Mouse (Mus musculus): ENCODE measurements at regions not wholly inside any gene's neighbourhood (a gene's known extent, or its start where the extent isn't known, plus 50 kb on each side); places are given as distances from the start of the nearest gene placed in this dataset.
A peak's percentile ranks its signal among the peaks of the same experiment; 100 is the strongest.

DNA sequence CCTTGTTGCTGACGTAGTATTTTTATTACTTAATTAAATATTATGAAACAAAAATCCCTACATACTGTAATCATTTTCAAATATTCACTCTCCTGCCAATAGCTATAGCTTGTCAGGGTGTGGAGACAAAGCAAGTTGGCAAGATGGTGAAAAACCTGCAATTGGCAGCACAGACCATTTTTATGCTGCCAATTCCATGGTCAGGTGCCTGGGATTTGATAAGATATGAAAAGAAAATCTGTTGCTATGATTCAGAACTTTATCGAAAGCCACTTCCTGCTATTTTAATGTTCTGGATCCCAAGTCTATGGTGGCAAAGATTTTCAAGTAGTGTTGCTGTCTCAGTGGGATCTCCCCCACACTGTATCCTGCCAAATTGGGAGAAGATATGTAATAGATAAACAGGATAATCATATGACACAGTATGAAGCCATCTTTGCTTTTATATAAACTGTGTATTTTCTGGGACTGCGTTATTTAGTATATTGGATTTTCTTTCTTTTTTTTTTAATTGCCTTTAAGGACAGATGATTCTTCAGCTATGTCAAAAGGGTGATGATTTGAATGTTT lies 165.3 kb upstream of the Lrrc3b start:
- no peak for DNase-seq

DNA sequence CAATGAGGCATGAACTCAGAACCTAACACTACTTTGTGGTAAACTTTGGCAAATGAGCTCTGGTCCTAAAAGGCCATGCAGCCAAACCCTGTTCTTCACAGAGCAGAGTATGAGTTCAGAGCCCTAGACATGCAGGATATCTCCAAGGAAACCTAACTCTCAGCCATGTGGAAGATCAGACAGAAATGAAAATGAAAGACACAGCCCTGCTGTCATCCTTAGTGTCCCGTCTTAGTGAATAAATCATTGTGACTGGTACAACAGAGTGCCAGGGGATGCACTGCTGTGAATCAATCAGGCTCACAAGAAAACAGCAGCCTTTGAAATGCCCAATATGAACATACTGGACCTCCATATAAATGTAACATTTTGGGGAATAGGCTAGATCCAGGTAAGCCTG lies 171.4 kb upstream of the Lrrc3b start:
- DNase-seq: no peak

- DNase-seq: peak; percentile 51
Observed at GRCm38 (mm10) chr14:15634581-15634980, 195.8 kb upstream of the Lrrc3b start.

DNA sequence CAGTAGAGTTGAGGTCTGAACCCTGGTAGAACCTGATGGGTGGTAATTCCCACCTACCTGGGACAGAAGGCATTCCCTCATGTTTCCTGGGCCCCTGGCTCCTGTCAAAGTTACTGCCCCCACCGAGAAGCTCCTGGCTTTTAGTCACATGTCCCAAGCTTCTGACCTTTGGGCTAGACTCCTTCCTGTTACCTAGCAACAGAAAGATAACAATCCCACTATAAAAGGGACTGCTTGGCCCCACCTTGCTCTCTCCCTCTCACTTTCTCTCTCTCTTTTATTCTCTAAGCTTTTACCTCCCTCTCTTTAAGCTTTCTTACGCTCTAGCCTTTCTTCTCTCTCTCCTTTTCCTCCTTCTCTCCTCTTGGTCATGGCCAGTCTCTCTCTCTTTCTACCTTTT lies 198.9 kb upstream of the Lrrc3b start:
- no peak for DNase-seq

DNA sequence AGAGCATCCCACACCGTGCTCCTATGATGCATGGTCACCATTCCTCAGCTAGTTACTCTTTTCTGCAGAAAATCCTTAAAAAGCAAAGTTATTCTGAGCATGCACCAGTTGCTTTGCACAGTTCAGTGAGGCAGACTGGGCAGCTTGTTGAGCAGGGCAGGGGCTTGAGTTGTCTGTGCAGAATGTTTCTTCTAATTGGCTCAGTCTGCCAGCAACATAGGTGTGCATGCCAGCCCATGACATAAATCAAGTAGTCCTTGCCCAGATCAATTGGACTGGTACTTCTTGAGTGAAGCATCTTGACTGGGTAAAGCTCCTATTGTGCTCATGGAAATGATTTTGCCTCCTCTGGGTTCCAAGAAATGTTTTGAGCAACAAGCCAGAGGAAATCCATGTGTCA lies 200.1 kb upstream of the Lrrc3b start:
- DNase-seq: no peak

DNA sequence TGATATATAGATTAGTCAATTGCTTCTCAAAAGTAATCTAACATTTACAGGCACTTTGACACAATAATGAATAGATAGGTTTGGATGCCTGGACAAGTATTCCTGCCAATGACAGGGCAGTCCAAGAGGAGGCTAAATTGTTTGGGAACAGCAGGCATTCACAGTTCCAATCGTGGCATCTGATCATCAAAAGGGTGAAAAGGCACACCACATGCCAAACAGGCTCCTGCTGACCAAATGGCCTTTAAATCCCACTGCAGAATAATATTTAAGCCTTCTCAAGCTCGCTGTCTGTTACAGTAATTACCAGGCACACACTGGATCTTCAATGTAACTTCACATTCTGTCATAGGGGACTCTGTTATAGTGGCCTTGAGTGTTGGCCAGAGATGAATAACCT lies 222.1 kb upstream of the Lrrc3b start:
- peak; percentile 38 for DNase-seq

- DNase-seq: no peak
Observed at GRCm38 (mm10) chr14:15672292-15672691, 233.5 kb upstream of the Lrrc3b start.

DNA sequence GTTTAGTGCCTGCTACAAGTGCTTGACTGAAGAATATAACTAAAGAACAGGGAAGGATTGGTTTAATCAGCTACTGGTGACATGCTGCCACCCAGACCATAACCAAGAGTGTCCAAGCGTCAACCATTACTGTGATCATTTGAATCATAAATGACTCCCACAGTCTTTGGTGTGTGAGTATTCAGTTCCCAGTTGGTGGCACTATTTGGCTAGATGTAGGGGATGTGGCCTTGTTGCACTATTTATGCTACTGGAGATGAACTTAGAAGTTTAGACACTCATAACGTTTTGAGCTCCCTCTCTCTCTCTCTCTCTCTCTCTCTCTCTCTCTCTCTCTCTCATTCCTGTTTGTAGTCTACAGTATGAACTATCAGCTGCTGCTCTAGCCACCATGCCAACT lies 238.4 kb upstream of the Lrrc3b start:
- no peak for DNase-seq

- DNase-seq: no peak
Observed at GRCm38 (mm10) chr14:15679456-15679855, 240.7 kb upstream of the Lrrc3b start.

GRCm38 (mm10) chr14:15698001-15698400 lies 259.2 kb upstream of the Lrrc3b start:
- no peak for DNase-seq

- DNase-seq: no peak
Observed at GRCm38 (mm10) chr14:15698607-15699006, 259.8 kb upstream of the Lrrc3b start.

DNA sequence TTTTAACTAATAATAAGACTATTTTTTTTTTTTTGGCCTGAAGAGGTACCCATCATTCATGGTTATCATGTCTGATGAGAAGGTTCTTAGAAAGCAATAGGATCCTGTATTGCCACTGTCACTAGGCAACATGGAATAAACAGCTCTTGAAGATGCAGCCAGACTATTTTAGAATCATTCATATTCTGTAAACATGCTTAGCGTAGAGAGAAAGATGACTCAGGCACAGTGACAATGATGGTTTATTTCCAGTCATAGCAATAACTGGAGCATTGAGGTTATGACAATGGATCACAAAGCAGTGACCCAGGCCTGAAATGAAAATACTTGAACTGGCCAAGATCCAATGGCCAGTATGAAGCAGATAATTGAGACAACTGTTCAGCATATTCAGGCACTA lies 283.3 kb upstream of the Lrrc3b start:
- no peak for DNase-seq

- DNase-seq: no peak
Observed at GRCm38 (mm10) chr14:15746629-15747238, 307.9 kb upstream of the Lrrc3b start.

DNA sequence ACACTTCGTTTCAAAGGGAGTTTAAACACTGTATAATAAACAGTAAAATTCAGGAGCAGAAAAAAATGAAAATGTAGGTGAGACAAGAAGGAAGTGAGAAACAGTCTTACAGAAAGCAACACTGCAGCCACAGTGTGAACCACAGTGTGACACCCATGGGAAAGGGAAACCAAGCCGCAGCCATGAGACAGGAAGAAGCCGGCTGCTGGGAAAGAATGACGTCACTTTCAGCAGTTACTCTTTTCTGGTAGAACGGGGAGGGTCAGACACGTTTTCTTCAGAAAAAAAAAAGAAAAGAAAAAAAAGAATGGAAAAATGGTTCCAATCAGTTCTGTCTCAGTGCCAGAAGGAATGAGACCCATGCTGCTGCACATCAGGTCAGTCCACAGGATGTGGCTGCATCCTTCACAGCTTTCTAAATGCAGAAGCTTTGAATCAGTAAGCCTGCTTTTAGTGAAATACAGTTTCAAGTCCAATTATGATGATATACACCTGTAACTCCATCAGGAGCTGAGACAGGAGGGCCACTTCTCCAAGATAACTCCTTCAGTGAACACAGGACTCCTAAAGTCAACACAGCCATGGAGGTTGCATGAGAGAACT lies 331.2 kb upstream of the Lrrc3b start:
- no peak for DNase-seq

DNA sequence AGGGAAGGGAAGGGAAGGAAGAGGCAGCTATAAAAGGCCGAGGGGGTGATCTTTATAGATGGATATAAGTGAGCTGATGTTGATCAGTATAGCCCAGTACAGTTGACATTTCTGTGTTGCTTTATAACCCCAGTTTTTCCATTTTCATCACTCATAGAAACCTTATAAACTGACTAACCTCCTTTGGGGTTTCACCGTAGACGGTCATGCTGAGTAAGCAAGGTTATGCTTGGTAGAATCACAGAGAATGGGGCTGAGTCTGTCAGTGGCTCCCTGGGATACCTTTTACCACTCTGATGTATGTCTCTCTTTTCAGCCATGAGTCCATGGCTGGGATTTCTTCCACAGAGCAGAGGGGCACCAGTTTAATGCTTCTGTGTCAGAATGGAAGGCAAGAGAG lies 345.9 kb upstream of the Lrrc3b start:
- no peak for DNase-seq

GRCm38 (mm10) chr14:15785230-15785629 lies 346.4 kb upstream of the Lrrc3b start:
- DNase-seq: peak; percentile 88

DNA sequence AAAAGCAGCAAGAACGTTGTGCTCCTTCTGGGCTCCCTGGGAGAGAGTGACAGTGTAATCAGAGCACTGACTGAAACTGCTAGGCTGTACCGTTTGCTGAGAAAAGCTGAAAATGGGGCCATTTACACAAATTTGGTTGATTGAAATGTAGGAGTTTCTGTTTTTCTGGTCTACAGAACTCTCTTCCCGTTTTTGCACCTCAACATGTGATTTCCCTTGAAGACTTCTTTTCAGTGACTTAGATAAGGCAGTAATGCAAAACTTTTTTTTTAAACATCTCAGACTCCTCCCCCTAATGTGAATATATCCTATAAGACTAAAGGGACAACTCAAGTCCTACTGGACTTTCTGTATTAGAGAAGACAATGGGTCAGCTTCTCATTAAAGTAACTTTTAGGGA lies 356.9 kb upstream of the Lrrc3b start:
- DNase-seq: no peak

- no peak for DNase-seq
Observed at GRCm38 (mm10) chr14:15797019-15797418, 358.2 kb upstream of the Lrrc3b start.

DNA sequence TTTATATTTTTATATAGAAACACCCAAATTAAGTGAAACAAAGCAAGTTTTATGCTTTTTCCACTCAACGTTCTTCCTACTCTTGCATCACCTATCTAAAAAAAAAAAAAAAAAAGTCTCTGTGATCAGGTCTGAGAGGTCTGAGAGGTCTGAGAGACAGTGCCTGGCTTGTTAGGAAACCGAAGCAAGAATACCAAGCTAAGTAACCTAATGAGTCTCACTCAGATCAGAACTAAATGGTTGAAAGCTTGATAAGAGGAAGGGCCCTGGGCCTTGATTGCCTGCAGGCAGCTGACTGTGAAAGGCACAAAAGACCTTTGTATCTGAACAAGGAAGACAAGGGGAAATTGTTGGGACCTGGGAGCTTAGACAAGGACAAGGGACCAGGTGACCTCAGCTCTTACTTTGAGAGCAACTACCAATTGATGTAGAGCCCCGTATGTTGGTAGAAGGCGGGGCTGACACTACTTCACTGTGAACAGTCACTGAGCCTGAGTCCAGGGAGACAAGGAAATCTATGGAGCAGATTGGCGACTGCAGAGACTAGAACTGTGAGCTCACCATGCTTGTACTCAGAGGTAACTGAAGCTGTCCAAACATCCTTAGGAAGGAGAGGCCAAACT lies 362.8 kb upstream of the Lrrc3b start:
- DNase-seq: no peak

GRCm38 (mm10) chr14:15809083-15809482 lies 370.3 kb upstream of the Lrrc3b start:
- DNase-seq: no peak

GRCm38 (mm10) chr14:15841390-15842023 lies 402.7 kb upstream of the Lrrc3b start:
- no peak for DNase-seq

DNA sequence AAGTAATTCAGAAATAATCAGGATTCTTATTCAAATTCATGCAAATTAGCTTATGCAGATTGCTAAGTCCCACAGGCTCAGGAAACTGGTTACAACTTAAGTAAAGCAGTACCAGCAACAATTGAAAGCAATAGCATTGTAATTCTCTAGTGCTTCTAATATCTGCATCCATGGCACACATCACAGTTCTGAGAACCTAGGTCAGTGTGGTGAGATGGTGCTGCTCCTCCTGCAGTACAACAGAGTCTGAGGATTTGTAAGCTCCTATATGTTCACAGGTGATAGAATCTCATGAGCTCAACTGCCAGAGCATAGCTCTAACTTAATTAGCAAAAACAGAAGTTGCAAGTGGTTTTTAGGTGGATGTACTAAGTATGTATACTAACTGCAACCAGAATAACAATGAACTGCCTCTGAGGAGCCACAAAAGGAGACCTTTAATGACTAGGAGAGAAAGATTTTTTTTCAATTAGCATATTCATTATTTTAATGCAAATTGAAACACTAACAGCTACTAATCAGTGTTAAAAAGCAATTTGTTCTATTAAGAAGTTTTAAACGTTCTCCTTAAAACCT lies 403.3 kb upstream of the Lrrc3b start:
- DNase-seq: no peak

- DNase-seq: no peak
Observed at GRCm38 (mm10) chr14:15868520-15868919, 380.6 kb upstream of the Ngly1 start.

- no peak for DNase-seq
Observed at GRCm38 (mm10) chr14:15872013-15872412, 377.1 kb upstream of the Ngly1 start.

All from cerebellum, adult 8-10 months (tissue).